Mouse (Mus musculus) frontal cortex, adult 2 months (tissue): ENCODE measurements around the gene Fbxw10. TPM values are rescaled to one million over a fixed set of nuclear protein-coding genes. Genes with fewer than 3 reads are reported as not detected.

Experiments
- DNase-seq, 2 experiments: peaks; one replicate each; pipeline ENCODE4 v3.0.0; 2022; ENCODE audit warnings: low spot score in 1 of 2; ENCODE audit errors: extremely low spot score in 1 of 2
- polyA plus RNA-seq: library from polyadenylated mRNA; depleted of rRNA; stranded (reverse); fragments of >200 nt; gene quantifications from 2 replicates; pipeline ENCODE4 v1.2.3, GENCODE M21; 2012; rRNA removed

Gene Fbxw10
- 0.55 and 0.66 TPM in 2 replicates for polyA plus RNA-seq

GRCm38 (mm10) chr11:62846961-62847654 lies at the start of gene Fbxw10:
Gene Fbxw10, plus strand, starts transcription at chr11:62847069.
- peak in 1 of 2 experiments; percentile 61 for DNase-seq

GRCm38 (mm10) chr11:62804119-62804518 lies 42.8 kb upstream of the Fbxw10 start:
- no peak for DNase-seq

GRCm38 (mm10) chr11:62807965-62808364 lies 38.9 kb upstream of the Fbxw10 start:
- no peak for DNase-seq

- no peak for DNase-seq
Measured at GRCm38 (mm10) chr11:62809201-62809600, 37.7 kb upstream of the Fbxw10 start.

- no peak for DNase-seq
Measured at GRCm38 (mm10) chr11:62812268-62812667, 34.6 kb upstream of the Fbxw10 start.

- no peak for DNase-seq
Measured at GRCm38 (mm10) chr11:62813497-62813896, 33.4 kb upstream of the Fbxw10 start.

GRCm38 (mm10) chr11:62813970-62814624 lies 32.8 kb upstream of the Fbxw10 start:
- DNase-seq = no peak

GRCm38 (mm10) chr11:62814625-62815024 lies 32.2 kb upstream of the Fbxw10 start:
- no peak for DNase-seq

GRCm38 (mm10) chr11:62815438-62815837 lies 31.4 kb upstream of the Fbxw10 start:
- DNase-seq = no peak

GRCm38 (mm10) chr11:62816591-62816990 lies 30.3 kb upstream of the Fbxw10 start:
- DNase-seq = no peak

GRCm38 (mm10) chr11:62819059-62819686 lies 27.7 kb upstream of the Fbxw10 start:
- no peak for DNase-seq

- peak; percentile 14 to 53 for DNase-seq
Measured at GRCm38 (mm10) chr11:62820059-62820541, 26.8 kb upstream of the Fbxw10 start, which contains the start of gene Trim16. Gene Trim16, plus strand, starts transcription at chr11:62820231.

GRCm38 (mm10) chr11:62820661-62821437 lies 26.0 kb upstream of the Fbxw10 start:
- peak in 1 of 2 experiments; percentile 2 for DNase-seq

GRCm38 (mm10) chr11:62821893-62822292 lies 25.0 kb upstream of the Fbxw10 start:
- DNase-seq = no peak

GRCm38 (mm10) chr11:62824211-62824610 lies 22.7 kb upstream of the Fbxw10 start:
- DNase-seq = no peak

- no peak for DNase-seq
Measured at GRCm38 (mm10) chr11:62825222-62826105, 21.4 kb upstream of the Fbxw10 start.

GRCm38 (mm10) chr11:62826106-62826733 lies 20.6 kb upstream of the Fbxw10 start:
- DNase-seq = no peak

GRCm38 (mm10) chr11:62827135-62827534 lies 19.7 kb upstream of the Fbxw10 start:
- no peak for DNase-seq

- DNase-seq = no peak
Measured at GRCm38 (mm10) chr11:62827911-62828310, 19.0 kb upstream of the Fbxw10 start.
